Mouse (Mus musculus) bone marrow, adult 2 months (tissue): ENCODE results near the gene Zfp668.

Experiments
- CTCF ChIP-seq: fragments of 200-500 bp; IDR thresholded peaks from 2 replicates; pipeline ENCODE4 v1.5.1; 2011; ENCODE audit warnings: low read length, control low read depth; ENCODE audit not compliant: control insufficient read depth, insufficient read depth
- POLR2A ChIP-seq: fragments of 200-500 bp; IDR thresholded peaks from 2 replicates; pipeline ENCODE4 v1.6.1; 2011; ENCODE audit warnings: low read depth, mild to moderate bottlenecking, control low read depth, low read length, borderline replicate concordance; ENCODE audit not compliant: control insufficient read depth

DNA sequence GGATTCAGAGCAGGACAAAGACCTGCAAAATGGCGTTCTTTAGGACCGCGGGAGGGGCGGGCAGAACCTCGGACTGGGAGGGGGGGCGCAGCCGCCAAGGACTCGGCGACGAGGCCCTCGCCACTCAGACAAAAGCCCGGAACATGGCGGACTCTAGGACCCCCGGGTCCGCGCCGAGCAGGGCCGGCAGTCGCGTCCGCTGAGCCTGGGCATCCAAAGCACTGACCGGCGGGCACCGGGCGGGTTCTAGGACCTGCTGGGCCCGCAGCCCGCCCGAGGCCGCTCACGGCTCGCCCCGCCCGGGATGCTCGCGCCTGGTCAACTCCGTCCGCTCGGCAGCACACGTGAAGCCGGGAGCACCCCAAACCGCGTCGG, 1.0 kb downstream of the Zfp668 start:
- TF ChIP-seq CTCF (no peak), POLR2A (no peak)
